Mouse (Mus musculus): ENCODE data around the gene Rpl21. TPM values are rescaled to one million over a fixed set of nuclear protein-coding genes. Genes with fewer than 3 reads are reported as not detected.
A peak's percentile ranks its signal among the peaks of the same experiment; 100 is the strongest.

Rpl21 gene
- total and polyA plus RNA-seq, 3 experiments = 388 to 2,344 (median 1,729) TPM

- H3K9me3 ChIP-seq (replicated peaks) = no peaks in the 10 kb centered on the region; the same call in 1 of the 2 replicates
- H3K4me3 ChIP-seq (ENCODE audit: low read depth, low read length) = no peak overlapping the region
- H3K36me3 ChIP-seq (replicated peaks) = no peaks in the 10 kb centered on the region
- TF ChIP-seq POLR2AphosphoS5 (IDR thresholded peaks at IDR 0.05; ENCODE audit: insufficient replicate concordance, low read depth, low read length) (no peak), TAL1 (conservative IDR thresholded peaks at IDR 0.05; ENCODE audit: low read depth, low read length) (no peak), CTCF (IDR thresholded peaks at IDR 0.05; ENCODE audit: low read depth, low read length) (no peak), GATA1 (IDR thresholded peaks at IDR 0.05; ENCODE audit: borderline replicate concordance, low read length) (no peak), GATA2 (IDR thresholded peaks at IDR 0.05; ENCODE audit: borderline replicate concordance, low read depth, low read length) (no peak)
- DNase-seq (ENCODE audit: low spot score) (no peak), ATAC-seq (ENCODE audit: extremely low read depth, insufficient number of reproducible peaks, low FRiP score, poor library complexity, severe bottlenecking) (no peak)
- H3K4me1 ChIP-seq (ENCODE audit: insufficient read depth, low read depth, low read length) = peaks cover 22% of the 10 kb centered on the region
- H3K27me3 ChIP-seq (ENCODE audit: insufficient read depth, low read length) = no peaks in the 10 kb centered on the region
Measured at GRCm38 (mm10) chr5:146818906-146819623, 13.6 kb upstream of the Rpl21 start.

DNA sequence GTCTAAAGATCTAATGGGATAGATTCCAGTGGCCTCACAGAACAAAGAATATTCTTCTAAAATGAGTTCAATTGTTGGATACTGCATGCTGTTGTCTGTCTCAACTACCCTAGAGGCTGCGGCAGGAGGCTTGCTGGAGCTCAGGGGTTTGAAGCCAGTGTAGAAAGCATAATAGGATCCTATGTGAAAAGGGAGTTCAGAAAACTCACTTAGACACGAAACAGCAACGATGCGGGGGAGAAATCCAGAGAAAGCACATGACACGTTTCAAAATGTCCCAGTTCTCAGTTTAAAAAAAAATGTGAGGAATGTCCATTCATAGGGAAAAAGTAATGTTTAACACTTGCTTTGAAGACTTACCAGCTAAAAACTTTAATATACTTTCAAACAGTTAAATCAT is 9.7 kb upstream of the Rpl21 start:
- H3K4me3 ChIP-seq (ENCODE audit: low read depth, low read length) = no peak overlapping the region

DNA sequence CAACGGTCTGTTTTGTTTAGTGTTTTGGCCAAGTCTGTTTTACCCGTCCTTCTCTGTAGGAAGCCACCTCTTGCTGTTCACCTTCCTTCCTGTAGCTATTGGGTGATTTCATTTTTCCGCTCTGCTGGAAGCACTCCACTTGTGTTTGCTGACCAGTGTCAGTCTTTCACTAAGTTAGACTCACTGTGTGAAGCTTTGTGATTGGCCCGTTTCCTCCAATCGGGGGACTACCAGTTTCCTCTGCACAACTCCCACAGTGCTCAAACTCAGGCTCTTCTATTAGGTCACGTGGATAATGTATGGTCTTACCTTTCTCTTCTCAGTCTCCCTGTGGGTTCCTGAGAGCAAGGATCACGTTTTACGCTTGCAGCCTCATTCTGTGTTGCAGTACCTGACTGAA is 3.2 kb upstream of the Rpl21 start:
- DNase-seq (ENCODE audit: low spot score) (peak; percentile 67), ATAC-seq (ENCODE audit: extremely low read depth, insufficient number of reproducible peaks, low FRiP score, poor library complexity, severe bottlenecking) (peak; percentile 65)
- peak overlapping the region; percentile 64 for H3K4me3 ChIP-seq (ENCODE audit: low read depth, low read length)
- TF ChIP-seq GATA1 (IDR thresholded peaks at IDR 0.05; ENCODE audit: borderline replicate concordance, low read length) (no peak), GATA2 (IDR thresholded peaks at IDR 0.05; ENCODE audit: borderline replicate concordance, low read depth, low read length) (no peak), TAL1 (conservative IDR thresholded peaks at IDR 0.05; ENCODE audit: low read depth, low read length) (no peak), CTCF (IDR thresholded peaks at IDR 0.05; ENCODE audit: low read depth, low read length) (no peak), POLR2AphosphoS5 (IDR thresholded peaks at IDR 0.05; ENCODE audit: insufficient replicate concordance, low read depth, low read length) (no peak)
- no peaks in the 10 kb centered on the region for H3K27me3 ChIP-seq (ENCODE audit: insufficient read depth, low read length)
- no peaks in the 10 kb centered on the region for H3K9me3 ChIP-seq (replicated peaks)
- H3K4me1 ChIP-seq (ENCODE audit: insufficient read depth, low read depth, low read length) = peaks cover 44% of the 10 kb centered on the region
- peaks cover 8% of the 10 kb centered on the region for H3K36me3 ChIP-seq (replicated peaks)

More for the DNA sequence above, 9.7 kb upstream of the Rpl21 start:
- Histone ChIP-seq H3K9me3 (replicated peaks) (no peaks in the 10 kb centered on the region), H3K27me3 (ENCODE audit: insufficient read depth, low read length) (no peaks in the 10 kb centered on the region), H3K4me1 (ENCODE audit: insufficient read depth, low read depth, low read length) (peaks cover 35% of the 10 kb centered on the region), H3K36me3 (replicated peaks) (no peaks in the 10 kb centered on the region)
- no peak for ATAC-seq (ENCODE audit: extremely low read depth, insufficient number of reproducible peaks, low FRiP score, poor library complexity, severe bottlenecking)
- TF ChIP-seq POLR2AphosphoS5 (IDR thresholded peaks at IDR 0.05; ENCODE audit: insufficient replicate concordance, low read depth, low read length) (no peak), TAL1 (conservative IDR thresholded peaks at IDR 0.05; ENCODE audit: low read depth, low read length) (no peak), CTCF (IDR thresholded peaks at IDR 0.05; ENCODE audit: low read depth, low read length) (no peak), GATA1 (IDR thresholded peaks at IDR 0.05; ENCODE audit: borderline replicate concordance, low read length) (no peak), GATA2 (IDR thresholded peaks at IDR 0.05; ENCODE audit: borderline replicate concordance, low read depth, low read length) (no peak)
- DNase-seq (ENCODE audit: low spot score) = no peak

DNA sequence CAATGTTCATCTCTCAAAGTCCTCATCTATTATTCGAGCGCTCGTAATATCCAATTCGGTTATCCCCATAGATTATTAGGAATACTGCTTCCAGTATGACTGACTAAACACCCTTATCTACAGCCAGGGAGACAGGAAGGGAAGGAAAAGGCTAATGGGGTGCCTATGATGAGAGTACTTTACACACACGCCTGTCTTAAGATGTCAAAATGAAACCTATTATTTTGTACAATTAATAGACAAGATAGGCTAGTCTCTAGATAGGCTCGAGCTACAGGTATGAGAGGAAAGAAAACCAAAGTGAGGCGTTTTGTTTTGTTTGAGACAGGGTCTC is 288 bp upstream of the Rpl21 start:
- Histone ChIP-seq H3K4me3 (ENCODE audit: low read depth, low read length) (peak overlapping the region; percentile 86), H3K9me3 (replicated peaks) (no peaks in the 10 kb centered on the region), H3K27me3 (ENCODE audit: insufficient read depth, low read length) (no peaks in the 10 kb centered on the region), H3K36me3 (replicated peaks) (peaks cover 37% of the 10 kb centered on the region), H3K4me1 (ENCODE audit: insufficient read depth, low read depth, low read length) (peaks cover 54% of the 10 kb centered on the region)
- no peak for TF ChIP-seq POLR2AphosphoS5 (IDR thresholded peaks at IDR 0.05; ENCODE audit: insufficient replicate concordance, low read depth, low read length)
- TF ChIP-seq GATA1 (IDR thresholded peaks at IDR 0.05; ENCODE audit: borderline replicate concordance, low read length) = no peak
- TF ChIP-seq CTCF (IDR thresholded peaks at IDR 0.05; ENCODE audit: low read depth, low read length) = no peak
- TF ChIP-seq GATA2 (IDR thresholded peaks at IDR 0.05; ENCODE audit: borderline replicate concordance, low read depth, low read length) = no peak
- no peak for TF ChIP-seq TAL1 (conservative IDR thresholded peaks at IDR 0.05; ENCODE audit: low read depth, low read length)
- no peak for ATAC-seq (ENCODE audit: extremely low read depth, insufficient number of reproducible peaks, low FRiP score, poor library complexity, severe bottlenecking)
- DNase-seq (ENCODE audit: low spot score) = no peak

DNA sequence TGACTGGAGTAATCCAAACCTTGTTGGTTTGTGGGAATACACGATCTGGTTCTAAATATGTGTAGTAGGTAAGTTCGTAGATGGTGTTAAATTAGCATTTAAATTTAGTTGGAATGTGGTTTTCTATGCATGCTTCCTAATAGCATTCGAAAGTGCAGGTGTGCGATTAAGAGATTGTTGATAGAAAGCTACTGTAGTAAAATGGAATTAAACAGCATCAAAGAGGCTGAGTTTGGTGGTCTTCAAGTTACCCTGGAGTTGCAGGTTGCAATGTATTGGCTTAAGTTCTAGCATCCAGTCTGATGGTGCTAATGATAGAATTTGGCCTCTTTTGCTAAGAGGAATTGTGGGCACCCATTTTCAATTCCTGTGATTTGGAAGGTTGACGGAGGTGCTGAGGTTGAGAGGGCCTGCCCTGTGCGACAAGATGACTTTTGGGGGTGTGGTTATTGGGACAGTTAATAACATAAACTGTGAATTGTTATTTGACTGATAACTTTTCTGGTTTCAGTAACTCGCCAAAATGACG is 1.0 kb downstream of the Rpl21 start:
- no peak for ATAC-seq (ENCODE audit: extremely low read depth, insufficient number of reproducible peaks, low FRiP score, poor library complexity, severe bottlenecking)

DNA sequence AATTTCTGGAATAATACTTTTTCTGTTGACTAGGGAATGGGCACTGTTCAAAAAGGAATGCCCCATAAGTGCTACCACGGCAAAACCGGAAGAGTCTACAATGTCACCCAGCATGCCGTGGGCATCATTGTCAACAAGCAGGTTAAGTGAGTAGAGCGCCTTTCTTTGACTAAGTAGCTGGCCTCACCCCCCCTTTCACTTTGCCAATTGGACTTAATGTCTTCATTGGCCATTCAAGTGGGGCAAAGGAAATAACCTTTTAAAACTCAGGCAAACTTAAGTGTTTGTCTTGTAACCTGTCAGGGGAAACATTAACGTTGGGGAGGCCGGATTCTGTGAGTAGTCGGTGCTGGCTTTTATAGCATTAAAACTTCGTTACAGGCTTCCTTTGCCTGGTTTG is 2.3 kb downstream of the Rpl21 start:
- TF ChIP-seq POLR2AphosphoS5 (IDR thresholded peaks at IDR 0.05; ENCODE audit: insufficient replicate concordance, low read depth, low read length) (no peak), GATA1 (IDR thresholded peaks at IDR 0.05; ENCODE audit: borderline replicate concordance, low read length) (no peak), TAL1 (conservative IDR thresholded peaks at IDR 0.05; ENCODE audit: low read depth, low read length) (no peak), GATA2 (IDR thresholded peaks at IDR 0.05; ENCODE audit: borderline replicate concordance, low read depth, low read length) (no peak), CTCF (IDR thresholded peaks at IDR 0.05; ENCODE audit: low read depth, low read length) (no peak)
- Histone ChIP-seq H3K36me3 (replicated peaks) (peaks cover 62% of the 10 kb centered on the region), H3K27me3 (ENCODE audit: insufficient read depth, low read length) (no peaks in the 10 kb centered on the region), H3K4me1 (ENCODE audit: insufficient read depth, low read depth, low read length) (peaks cover 56% of the 10 kb centered on the region), H3K9me3 (replicated peaks) (no peaks in the 10 kb centered on the region), H3K4me3 (ENCODE audit: low read depth, low read length) (peak overlapping the region; percentile 86; the same call in 1 of the 2 replicates)
- ATAC-seq (ENCODE audit: extremely low read depth, insufficient number of reproducible peaks, low FRiP score, poor library complexity, severe bottlenecking) (no peak), DNase-seq (ENCODE audit: low spot score) (no peak)

More for the DNA sequence above, 1.0 kb downstream of the Rpl21 start:
- DNase-seq (ENCODE audit: low spot score) = no peak
- Histone ChIP-seq H3K4me3 (ENCODE audit: low read depth, low read length) (peak overlapping the region; percentile 86), H3K27me3 (ENCODE audit: insufficient read depth, low read length) (no peaks in the 10 kb centered on the region), H3K4me1 (ENCODE audit: insufficient read depth, low read depth, low read length) (peaks cover 57% of the 10 kb centered on the region), H3K36me3 (replicated peaks) (peaks cover 50% of the 10 kb centered on the region), H3K9me3 (replicated peaks) (no peaks in the 10 kb centered on the region)
- TF ChIP-seq POLR2AphosphoS5 (IDR thresholded peaks at IDR 0.05; ENCODE audit: insufficient replicate concordance, low read depth, low read length) (no peak), TAL1 (conservative IDR thresholded peaks at IDR 0.05; ENCODE audit: low read depth, low read length) (no peak), GATA1 (IDR thresholded peaks at IDR 0.05; ENCODE audit: borderline replicate concordance, low read length) (no peak), CTCF (IDR thresholded peaks at IDR 0.05; ENCODE audit: low read depth, low read length) (no peak), GATA2 (IDR thresholded peaks at IDR 0.05; ENCODE audit: borderline replicate concordance, low read depth, low read length) (no peak)

Measured in G1E (cell line).